Mouse (Mus musculus): Measurements from ENCODE around the gene Prkce. TPM values are rescaled to one million over a fixed set of nuclear protein-coding genes. Genes with fewer than 3 reads are reported as not detected.

The Prkce gene
- polyA plus RNA-seq, 1 experiment from 2014 or later = 11.8 TPM

GRCm38 (mm10) chr17:86436583-86437370 is 269.2 kb downstream of the Prkce start:
- Histone ChIP-seq H3K9ac (replicated peaks) (no peak overlapping the region), H3K36me3 (no peaks in the 10 kb centered on the region), H3K4me2 (replicated peaks) (no peak overlapping the region), H3K27me3 (no peaks in the 10 kb centered on the region), H3K9me3 (no peaks in the 10 kb centered on the region), H3K4me1 (replicated peaks) (no peaks in the 10 kb centered on the region), H3K27ac (no peak overlapping the region), H3K4me3 (replicated peaks) (no peak overlapping the region)
- WGBS = 93% methylated on average over 12 of the region's 12 CpGs
- no peak for ATAC-seq

DNA sequence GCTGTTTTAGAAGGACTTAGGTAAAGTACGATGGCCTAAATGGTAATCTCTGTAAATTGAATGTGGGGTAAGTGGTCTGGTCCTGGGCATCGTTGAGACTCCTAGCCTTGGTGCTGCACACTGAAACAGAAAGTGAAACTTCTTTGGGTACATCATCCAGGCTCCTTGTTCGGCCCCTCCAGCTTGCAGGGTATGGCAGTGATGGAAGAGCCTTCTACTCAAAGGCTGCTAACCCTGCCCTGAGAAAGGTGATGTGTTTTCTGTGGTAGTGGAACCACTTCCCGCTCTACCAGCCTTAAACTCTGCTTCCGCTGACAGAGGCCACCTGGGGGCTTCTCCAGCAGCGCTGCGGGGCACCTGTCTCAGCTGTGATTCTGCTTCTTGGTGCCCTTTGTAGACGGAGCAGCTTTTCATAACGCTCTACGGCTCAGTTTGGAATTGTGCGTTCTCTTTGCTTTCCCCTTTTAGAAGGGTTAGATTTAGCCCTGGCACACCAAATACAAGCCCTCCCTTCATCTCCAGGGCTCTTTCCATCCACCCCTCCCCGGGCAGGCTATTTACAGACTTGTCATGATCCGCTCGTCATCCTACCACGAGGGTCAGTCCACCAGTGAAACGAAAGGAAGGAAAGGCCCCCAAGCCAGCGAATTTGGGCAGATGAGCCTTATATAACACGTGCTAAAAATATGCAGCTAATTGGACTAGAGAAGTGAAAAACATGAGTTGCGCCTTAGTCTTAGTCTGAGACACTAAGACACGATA is 270.1 kb downstream of the Prkce start:
- WGBS = 82% methylated on average over 20 of the region's 20 CpGs
- no peaks in the 10 kb centered on the region for H3K27me3 ChIP-seq
- H3K9ac ChIP-seq (replicated peaks) = no peak overlapping the region
- H3K27ac ChIP-seq = no peak overlapping the region
- H3K9me3 ChIP-seq = no peaks in the 10 kb centered on the region
- H3K36me3 ChIP-seq = no peaks in the 10 kb centered on the region
- H3K4me3 ChIP-seq (replicated peaks) = no peak overlapping the region
- H3K4me2 ChIP-seq (replicated peaks) = no peak overlapping the region
- no peaks in the 10 kb centered on the region for H3K4me1 ChIP-seq (replicated peaks)
- no peak for ATAC-seq

GRCm38 (mm10) chr17:86438278-86438661 is 270.7 kb downstream of the Prkce start:
- H3K4me1 ChIP-seq (replicated peaks) = no peaks in the 10 kb centered on the region
- H3K9me3 ChIP-seq = no peaks in the 10 kb centered on the region
- no peak overlapping the region for H3K27ac ChIP-seq
- H3K9ac ChIP-seq (replicated peaks) = no peak overlapping the region
- no peaks in the 10 kb centered on the region for H3K36me3 ChIP-seq
- H3K4me3 ChIP-seq (replicated peaks) = no peak overlapping the region
- no peak for ATAC-seq
- WGBS = 87% methylated on average over 3 of the region's 3 CpGs
- no peak overlapping the region for H3K4me2 ChIP-seq (replicated peaks)
- no peaks in the 10 kb centered on the region for H3K27me3 ChIP-seq

DNA sequence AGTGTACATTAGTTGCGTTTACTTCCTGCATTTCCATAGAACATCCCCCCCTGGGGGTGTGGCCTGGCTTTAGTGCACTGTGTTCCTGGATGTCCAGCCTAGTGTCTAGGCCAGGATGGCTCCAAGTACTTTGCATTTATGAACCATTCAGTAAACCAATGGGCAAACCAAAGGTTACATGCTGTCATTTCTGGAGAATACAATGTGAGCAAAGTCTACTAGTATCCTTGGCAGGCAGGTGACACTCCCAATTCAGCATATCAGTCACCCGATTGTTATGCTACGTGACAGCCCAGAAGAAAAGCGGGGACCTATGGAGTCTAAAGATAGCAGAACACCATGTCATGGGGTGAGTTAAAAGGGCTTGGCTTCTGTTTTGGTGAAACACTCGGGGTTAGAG is 271.2 kb downstream of the Prkce start:
- Histone ChIP-seq H3K36me3 (no peaks in the 10 kb centered on the region), H3K4me3 (replicated peaks) (no peak overlapping the region), H3K27ac (no peak overlapping the region), H3K9me3 (no peaks in the 10 kb centered on the region), H3K4me2 (replicated peaks) (no peak overlapping the region), H3K27me3 (no peaks in the 10 kb centered on the region), H3K9ac (replicated peaks) (no peak overlapping the region), H3K4me1 (replicated peaks) (no peaks in the 10 kb centered on the region)
- ATAC-seq = no peak
- WGBS = 87% methylated on average over 5 of the region's 5 CpGs

DNA sequence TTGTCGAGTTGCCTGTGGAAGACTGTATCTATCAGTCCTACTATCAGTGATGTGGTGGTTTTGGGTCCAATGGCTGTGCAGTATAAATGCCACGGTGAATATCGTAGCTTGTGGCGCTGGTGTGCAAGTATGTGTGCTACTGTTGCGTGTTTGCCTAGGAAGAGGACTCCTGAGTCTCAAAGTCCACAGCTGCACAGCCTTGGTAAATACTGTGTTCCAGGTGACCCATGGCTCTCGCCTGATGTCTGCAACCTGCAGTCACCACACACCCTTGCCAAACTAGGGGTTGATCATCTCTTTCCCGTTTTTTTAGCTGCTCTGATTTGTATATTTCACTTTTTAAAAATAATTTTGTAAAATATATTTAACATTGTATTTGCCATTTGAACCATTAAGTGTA is 273.5 kb downstream of the Prkce start:
- Histone ChIP-seq H3K9ac (replicated peaks) (no peak overlapping the region), H3K36me3 (no peaks in the 10 kb centered on the region), H3K4me2 (replicated peaks) (no peak overlapping the region), H3K27ac (no peak overlapping the region), H3K4me1 (replicated peaks) (peaks cover 6% of the 10 kb centered on the region), H3K4me3 (replicated peaks) (no peak overlapping the region), H3K9me3 (no peaks in the 10 kb centered on the region), H3K27me3 (no peaks in the 10 kb centered on the region)
- 91% methylated on average over 7 of the region's 7 CpGs for WGBS
- ATAC-seq = no peak

GRCm38 (mm10) chr17:86443886-86444285 is 276.3 kb downstream of the Prkce start:
- H3K27ac ChIP-seq = no peak overlapping the region
- H3K4me2 ChIP-seq (replicated peaks) = no peak overlapping the region
- H3K4me3 ChIP-seq (replicated peaks) = no peak overlapping the region
- H3K9me3 ChIP-seq = no peaks in the 10 kb centered on the region
- no peak for ATAC-seq
- WGBS = 81% methylated on average over 7 of the region's 7 CpGs
- no peaks in the 10 kb centered on the region for H3K27me3 ChIP-seq
- H3K4me1 ChIP-seq (replicated peaks) = peaks cover 6% of the 10 kb centered on the region
- no peak overlapping the region for H3K9ac ChIP-seq (replicated peaks)
- no peaks in the 10 kb centered on the region for H3K36me3 ChIP-seq

- H3K36me3 ChIP-seq = no peaks in the 10 kb centered on the region
- ATAC-seq = peak; percentile 86
- 35% methylated on average over 15 of the region's 15 CpGs for WGBS
- peaks cover 6% of the 10 kb centered on the region for H3K4me1 ChIP-seq (replicated peaks)
- H3K9me3 ChIP-seq = no peaks in the 10 kb centered on the region
- H3K4me3 ChIP-seq (replicated peaks) = no peak overlapping the region
- H3K4me2 ChIP-seq (replicated peaks) = peak overlapping the region; percentile 27; the same call in 1 of the 2 replicates
- H3K27ac ChIP-seq = no peak overlapping the region
- H3K9ac ChIP-seq (replicated peaks) = no peak overlapping the region
- H3K27me3 ChIP-seq = no peaks in the 10 kb centered on the region
Measured at GRCm38 (mm10) chr17:86444578-86445419, 277.2 kb downstream of the Prkce start.

GRCm38 (mm10) chr17:86445420-86445720 is 277.8 kb downstream of the Prkce start:
- H3K9ac ChIP-seq (replicated peaks) = no peak overlapping the region
- H3K27ac ChIP-seq = no peak overlapping the region
- peaks cover 6% of the 10 kb centered on the region for H3K4me1 ChIP-seq (replicated peaks)
- no peak overlapping the region for H3K4me3 ChIP-seq (replicated peaks)
- no peak for ATAC-seq
- WGBS = 89% methylated on average over 3 of the region's 3 CpGs
- no peaks in the 10 kb centered on the region for H3K36me3 ChIP-seq
- no peaks in the 10 kb centered on the region for H3K9me3 ChIP-seq
- no peaks in the 10 kb centered on the region for H3K27me3 ChIP-seq
- H3K4me2 ChIP-seq (replicated peaks) = no peak overlapping the region

- Histone ChIP-seq H3K36me3 (no peaks in the 10 kb centered on the region), H3K4me2 (replicated peaks) (no peak overlapping the region), H3K27me3 (no peaks in the 10 kb centered on the region), H3K27ac (no peak overlapping the region), H3K9ac (replicated peaks) (no peak overlapping the region), H3K4me3 (replicated peaks) (no peak overlapping the region), H3K4me1 (replicated peaks) (peaks cover 6% of the 10 kb centered on the region), H3K9me3 (no peaks in the 10 kb centered on the region)
- WGBS = 93% methylated on average over 5 of the region's 5 CpGs
- no peak for ATAC-seq
Measured at GRCm38 (mm10) chr17:86445900-86446299, 278.3 kb downstream of the Prkce start.

DNA sequence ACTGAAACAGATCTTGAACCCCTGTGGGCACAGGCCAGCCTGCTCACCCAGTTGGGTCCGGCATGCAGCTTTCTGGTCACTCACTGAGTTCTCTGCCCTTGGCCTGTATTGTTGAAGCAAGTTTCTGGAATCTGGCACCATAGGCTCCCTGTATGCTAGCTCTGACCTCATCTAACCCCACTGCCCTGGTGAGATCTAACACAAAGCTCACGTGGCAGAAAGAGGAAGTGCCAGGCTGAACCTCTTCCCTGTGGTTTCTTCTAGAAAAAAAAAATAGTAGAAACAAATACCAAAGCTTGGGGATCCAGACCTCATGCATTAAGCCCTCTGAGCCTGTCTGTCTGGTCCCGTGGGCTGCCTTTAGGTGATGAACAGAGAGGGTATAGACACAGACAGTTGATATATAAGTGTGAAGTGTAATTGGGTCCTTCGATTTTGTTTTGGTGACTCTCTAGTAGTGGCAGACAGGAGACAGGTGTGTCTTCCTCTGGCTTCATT is 279.6 kb downstream of the Prkce start:
- Histone ChIP-seq H3K4me1 (replicated peaks) (peaks cover 6% of the 10 kb centered on the region), H3K36me3 (no peaks in the 10 kb centered on the region), H3K27ac (no peak overlapping the region), H3K27me3 (no peaks in the 10 kb centered on the region), H3K4me3 (replicated peaks) (no peak overlapping the region), H3K4me2 (replicated peaks) (no peak overlapping the region), H3K9me3 (no peaks in the 10 kb centered on the region), H3K9ac (replicated peaks) (no peak overlapping the region)
- 86% methylated on average over 4 of the region's 4 CpGs for WGBS
- ATAC-seq = no peak

DNA sequence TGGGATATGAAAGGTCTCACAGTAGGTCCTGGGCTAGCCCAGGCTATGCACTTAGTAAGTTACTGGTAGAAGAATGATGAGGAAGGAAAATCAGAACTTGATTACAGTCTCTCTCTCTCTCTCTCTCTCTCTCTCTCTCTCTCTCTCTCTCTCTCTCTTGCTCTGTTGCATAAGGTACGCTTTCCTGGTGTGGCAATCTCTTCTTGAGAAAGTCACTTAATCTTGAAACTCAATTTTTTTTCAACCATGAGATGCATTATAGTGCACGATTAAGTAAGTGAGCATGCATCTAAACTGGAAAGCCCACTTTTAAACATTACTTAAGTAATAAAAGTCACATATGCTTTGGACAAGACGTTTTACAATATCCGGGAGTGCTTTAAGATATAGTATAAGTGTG is 285.3 kb downstream of the Prkce start:
- no peaks in the 10 kb centered on the region for H3K36me3 ChIP-seq
- ATAC-seq = no peak
- WGBS = 91% methylated on average over 4 of the region's 4 CpGs

More for the DNA sequence above, 285.3 kb downstream of the Prkce start:
- Histone ChIP-seq H3K27ac (no peak overlapping the region), H3K4me1 (replicated peaks) (no peaks in the 10 kb centered on the region), H3K4me3 (replicated peaks) (no peak overlapping the region), H3K9me3 (no peaks in the 10 kb centered on the region), H3K9ac (replicated peaks) (no peak overlapping the region), H3K27me3 (no peaks in the 10 kb centered on the region), H3K4me2 (replicated peaks) (no peak overlapping the region)
